8 mouse cellular contexts compared by ENCODE assay signal in genomic region chr8:106937081-106937800, GRCm38 (mm10). TPM values are rescaled to one million over a fixed set of nuclear protein-coding genes. Genes with fewer than 3 reads are reported as not detected.
DNase-seq lines count a peak whose midpoint lies in the region; ATAC-seq lines count a peak whose summit lies in the region.

No protein-coding gene starts in this region.

- H3K4me2 ChIP-seq in heart, embryonic 11.5 days, result peak overlapping the region; percentile 94
- H3K4me2 ChIP-seq in forebrain, embryonic 15.5 days (replicated peaks), result peak overlapping the region; percentile 90
- peak overlapping the region; percentile 82 for H3K4me2 ChIP-seq in liver, embryonic 16.5 days (ENCODE audit: low read depth, low read length)

- no peak for DNase-seq in heart, adult 11 months
- no peak for DNase-seq in thymus, postnatal 36 days
- no peak for DNase-seq in gastrocnemius, postnatal 25 days

- H3K27ac ChIP-seq in heart, embryonic 11.5 days (ENCODE audit: low read depth, low read length), result no peak overlapping the region
- H3K27ac ChIP-seq in forebrain, embryonic 15.5 days (replicated peaks), result no peak overlapping the region
- H3K27ac ChIP-seq in liver, embryonic 16.5 days (ENCODE audit: low read length), result no peak overlapping the region

- H3K4me3 ChIP-seq in heart, embryonic 11.5 days (ENCODE audit: low read depth, low read length), result peak overlapping the region; percentile 93
- peak overlapping the region; percentile 88 for H3K4me3 ChIP-seq in forebrain, embryonic 15.5 days
- peak overlapping the region; percentile 70 for H3K4me3 ChIP-seq in liver, embryonic 16.5 days (ENCODE audit: low read depth, low read length)

- H3K4me1 ChIP-seq in heart, embryonic 11.5 days (ENCODE audit: control insufficient read depth, insufficient read depth, low read length), result peaks cover 14% of the 10 kb centered on the region
- peaks cover 24% of the 10 kb centered on the region for H3K4me1 ChIP-seq in forebrain, embryonic 15.5 days
- peaks cover 2% of the 10 kb centered on the region for H3K4me1 ChIP-seq in liver, embryonic 16.5 days (ENCODE audit: control insufficient read depth, low read depth, low read length)

- H3K27me3 ChIP-seq in heart, embryonic 11.5 days (ENCODE audit: control insufficient read depth, insufficient read depth, low read length), result no peaks in the 10 kb centered on the region
- peaks cover 37% of the 10 kb centered on the region; the same call in 1 of the 2 replicates for H3K27me3 ChIP-seq in forebrain, embryonic 15.5 days
- peaks cover 30% of the 10 kb centered on the region for H3K27me3 ChIP-seq in liver, embryonic 16.5 days (ENCODE audit: control insufficient read depth, insufficient read depth, low read depth, low read length)

- peak overlapping the region; percentile 89 for H3K9ac ChIP-seq in heart, embryonic 11.5 days (ENCODE audit: low read depth, low read length)
- peak overlapping the region; percentile 81; the same call in 1 of the 2 replicates for H3K9ac ChIP-seq in forebrain, embryonic 15.5 days (replicated peaks)
- H3K9ac ChIP-seq in liver, embryonic 16.5 days (ENCODE audit: low read depth, low read length), result no peak overlapping the region

- H3K9me3 ChIP-seq in heart, embryonic 11.5 days (replicated peaks; ENCODE audit: control insufficient read depth, low read length), result no peaks in the 10 kb centered on the region
- H3K9me3 ChIP-seq in forebrain, embryonic 15.5 days, result no peaks in the 10 kb centered on the region
- no peaks in the 10 kb centered on the region for H3K9me3 ChIP-seq in liver, embryonic 16.5 days (replicated peaks; ENCODE audit: control insufficient read depth, low read length)

- no peaks in the 10 kb centered on the region for H3K36me3 ChIP-seq in heart, embryonic 11.5 days (ENCODE audit: control insufficient read depth, insufficient read depth, low read length)
- no peaks in the 10 kb centered on the region for H3K36me3 ChIP-seq in forebrain, embryonic 15.5 days
- H3K36me3 ChIP-seq in liver, embryonic 16.5 days (ENCODE audit: control insufficient read depth, insufficient read depth), result no peaks in the 10 kb centered on the region

- 46% methylated on average over 14 of the region's 14 CpGs for WGBS in heart, embryonic 11.5 days (ENCODE audit: insufficient replicate concordance)
- 47% methylated on average over 14 of the region's 14 CpGs for WGBS in forebrain, embryonic 15.5 days
- WGBS in liver, embryonic 16.5 days (ENCODE audit: insufficient replicate concordance), result 52% methylated on average over 14 of the region's 14 CpGs

- no peak for ATAC-seq in heart, embryonic 11.5 days (replicated peaks; ENCODE audit: insufficient number of reproducible peaks, low FRiP score, low TSS enrichment)
- peak; percentile 54 for ATAC-seq in CD4-positive, CD25-positive, alpha-beta regulatory T cell, adult 4 months
- no peak for ATAC-seq in forebrain, embryonic 15.5 days (replicated peaks)
- ATAC-seq in liver, embryonic 16.5 days (ENCODE audit: low read depth), result no peak
- no peak for ATAC-seq in granulocyte monocyte progenitor cell, adult 5-6 weeks (replicated peaks; ENCODE audit: poor library complexity, severe bottlenecking)

RNA-seq across cellular contexts. Expression of gene Sntb2, which starts 1.7 kb away (rescaled TPM):
- 6.0 and 8.0 TPM in 2 replicates for polyA plus RNA-seq in heart, embryonic 11.5 days (2014; fragmentation: Nextera tagmentation; extraction: Ambion mirVana)
- 1 to 10 TPM; 2.9 to 6.5 TPM for polyA plus RNA-seq in CD4-positive, CD25-positive, alpha-beta regulatory T cell, adult 4 months (2017; shearing (Covaris generic))
- polyA plus RNA-seq in forebrain, embryonic 15.5 days (2015; fragmentation: Nextera tagmentation; extraction: Ambion mirVana), result 3.7 and 4.3 TPM in 2 replicates
- 1.0 and 1.3 TPM in 2 replicates for polyA plus RNA-seq in liver, embryonic 16.5 days (2015; fragmentation: Nextera tagmentation; extraction: Ambion mirVana)
- 5.4 and 7.1 TPM in 2 replicates for total RNA-seq in granulocyte monocyte progenitor cell, adult 5-6 weeks (2014; fragmentation: Nextera tagmentation)
- total RNA-seq in granulocyte monocyte progenitor cell, adult 5-6 weeks (2017), result 5.9 and 6.2 TPM in 2 replicates
- 1 to 10 TPM; 6.1 to 6.9 TPM for total RNA-seq in gastrocnemius, postnatal 25 days (2021)

RNA-seq across cellular contexts. Expression of gene Utp4, which starts 43.8 kb away (rescaled TPM):
- 53.9 and 56.9 TPM in 2 replicates for polyA plus RNA-seq in heart, embryonic 11.5 days (2014; fragmentation: Nextera tagmentation; extraction: Ambion mirVana)
- polyA plus RNA-seq in CD4-positive, CD25-positive, alpha-beta regulatory T cell, adult 4 months (2017; shearing (Covaris generic)), result 10 to 100 TPM; 53.2 to 64.3 TPM
- polyA plus RNA-seq in forebrain, embryonic 15.5 days (2015; fragmentation: Nextera tagmentation; extraction: Ambion mirVana), result 49.1 and 49.4 TPM in 2 replicates
- 26.1 and 27.7 TPM in 2 replicates for polyA plus RNA-seq in liver, embryonic 16.5 days (2015; fragmentation: Nextera tagmentation; extraction: Ambion mirVana)
- 55.7 and 56.0 TPM in 2 replicates for total RNA-seq in granulocyte monocyte progenitor cell, adult 5-6 weeks (2014; fragmentation: Nextera tagmentation)
- total RNA-seq in granulocyte monocyte progenitor cell, adult 5-6 weeks (2017), result 50.3 and 57.8 TPM in 2 replicates
- 10 to 100 TPM; 18.0 to 20.0 TPM for total RNA-seq in gastrocnemius, postnatal 25 days (2021)
